Mouse (Mus musculus): ENCODE results near the gene Dhrs11.
"Not testable (repeated sequence)": the region's sequence is repeated elsewhere in the genome, so short reads cannot be mapped to it uniquely, and the experiment has no call there.

The Dhrs11 gene

DNA sequence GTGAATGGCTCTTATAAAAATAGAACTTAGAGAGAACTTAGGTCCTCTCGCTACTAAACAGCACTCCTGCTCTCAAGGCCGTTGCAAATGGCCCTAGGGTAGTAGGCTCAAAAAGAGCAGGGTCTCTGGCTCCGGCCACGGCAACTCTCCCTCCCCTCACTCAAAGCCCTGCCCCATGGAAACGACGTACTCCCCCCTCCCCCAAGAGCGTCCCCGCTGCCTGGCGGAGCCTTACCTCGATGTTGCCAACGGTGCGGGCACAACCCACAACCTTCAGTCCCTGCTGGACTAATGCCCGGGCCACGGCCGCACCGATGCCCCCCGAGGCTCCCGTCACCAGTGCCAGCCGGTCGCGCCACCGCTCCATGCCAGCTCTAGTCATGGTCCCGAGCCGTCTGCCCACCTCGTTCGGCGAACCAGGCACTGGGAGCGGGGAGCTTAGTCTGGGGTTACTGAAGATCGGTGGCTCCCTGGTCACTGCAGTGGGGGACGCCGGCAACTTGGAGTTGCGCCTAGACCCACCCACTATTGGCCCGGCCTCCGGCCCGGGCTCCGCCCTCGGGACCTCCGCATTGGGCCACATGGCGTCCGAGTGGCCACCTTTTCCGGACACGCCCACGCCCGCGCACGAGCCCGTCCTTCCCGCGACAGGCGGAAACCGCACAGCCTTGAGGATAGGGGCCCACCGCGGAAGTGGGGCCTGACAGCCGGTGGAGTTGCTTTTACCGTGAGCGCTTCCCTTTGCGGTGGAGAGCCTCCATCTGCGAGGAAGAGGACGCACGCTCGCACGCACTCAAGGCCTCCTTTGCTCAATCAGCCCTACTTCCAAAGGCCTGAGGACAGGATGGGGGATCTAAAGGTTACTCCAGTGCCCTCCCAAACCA, at the start of gene Dhrs11:
Gene Dhrs11, minus strand, starts transcription at position 479 of the 884 bp plus-strand sequence.
- DNase-seq (ENCODE audit: inconsistent age in 2 of 2, low spot score in 1 of 2) = peak; percentile 98 to 99

DNA sequence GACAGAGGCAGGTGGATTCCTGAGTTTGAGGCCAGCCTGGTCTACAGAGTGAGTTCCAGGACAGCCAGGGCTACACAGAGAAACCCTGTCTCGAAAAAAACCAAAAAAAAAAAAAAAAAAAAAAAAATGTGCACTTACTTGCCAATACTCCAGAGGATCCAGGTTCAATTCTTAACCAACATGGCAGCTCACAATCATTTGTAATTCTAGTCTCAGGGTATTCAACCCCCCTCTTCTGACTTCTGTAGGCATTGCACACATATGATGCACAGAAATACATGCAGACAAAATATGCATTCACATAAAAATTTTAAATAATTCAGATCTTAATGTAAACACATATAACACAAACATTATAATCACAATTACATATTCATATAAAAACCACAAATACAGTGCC, 47.2 kb upstream of the Dhrs11 start:
- DNase-seq (ENCODE audit: inconsistent age in 2 of 2, low spot score in 1 of 2) = not testable (repeated sequence)

DNA sequence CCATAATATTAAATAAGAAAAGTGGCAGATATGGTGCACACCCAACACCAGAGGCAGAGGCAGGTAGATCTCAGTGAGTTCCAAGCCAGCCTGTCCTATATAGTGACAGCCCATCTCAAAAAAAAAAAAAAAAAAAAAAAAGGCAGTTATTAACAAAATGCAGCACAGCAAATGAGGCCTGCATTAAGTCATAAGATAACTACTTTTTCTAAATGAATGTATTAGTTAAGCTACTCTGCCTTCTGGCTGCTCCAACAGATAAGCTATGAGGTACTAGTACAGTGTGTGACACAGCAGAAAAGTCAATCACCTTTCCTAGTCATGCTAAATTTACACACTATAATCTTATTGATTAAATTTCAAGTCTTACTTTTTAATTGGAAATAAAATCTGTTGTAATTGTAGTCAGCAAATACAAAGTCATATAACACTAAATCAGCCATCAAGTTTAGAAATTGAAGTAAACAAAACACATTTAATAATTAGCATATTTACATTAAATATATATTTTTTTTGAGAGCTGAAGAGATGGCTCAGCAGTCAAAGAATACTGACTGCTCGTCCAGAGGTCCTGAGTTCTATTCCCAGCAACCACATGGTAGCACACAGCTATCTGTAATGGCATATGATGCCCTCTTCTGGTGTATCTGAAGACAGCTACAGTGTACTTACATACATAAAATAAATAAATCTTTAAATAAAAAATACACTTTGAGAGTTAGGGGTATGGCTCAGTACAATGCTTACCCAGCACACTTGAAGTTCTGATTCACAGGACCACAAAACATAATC, 44.4 kb upstream of the Dhrs11 start:
- no peak for DNase-seq (ENCODE audit: inconsistent age in 2 of 2, low spot score in 1 of 2)

DNA sequence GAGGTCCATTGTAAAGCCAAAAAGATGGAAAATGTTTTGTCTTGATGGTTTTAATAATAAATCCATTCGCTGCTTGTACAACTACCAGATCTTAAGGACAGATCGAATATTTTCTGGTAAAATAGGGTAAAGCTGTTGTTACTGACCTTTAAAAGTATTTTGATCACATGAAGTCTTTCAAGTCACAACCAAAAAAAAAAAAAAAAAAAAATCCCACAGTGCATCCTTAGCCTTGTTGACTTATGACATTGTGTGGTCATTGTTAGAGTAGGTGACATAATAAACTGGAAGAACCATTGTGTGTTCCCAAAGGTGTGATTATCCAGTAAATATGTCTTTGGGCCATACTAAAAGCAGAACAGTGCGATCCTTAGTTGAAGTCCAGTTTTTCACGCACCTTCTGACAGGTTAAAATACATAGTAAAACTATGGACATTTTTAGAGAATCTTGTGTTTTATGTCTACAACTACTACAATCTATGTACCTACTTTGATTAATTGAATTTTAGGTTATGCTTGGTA, 42.8 kb upstream of the Dhrs11 start:
- peak in 1 of 2 experiments; percentile 26 for DNase-seq (ENCODE audit: inconsistent age in 2 of 2, low spot score in 1 of 2)

DNA sequence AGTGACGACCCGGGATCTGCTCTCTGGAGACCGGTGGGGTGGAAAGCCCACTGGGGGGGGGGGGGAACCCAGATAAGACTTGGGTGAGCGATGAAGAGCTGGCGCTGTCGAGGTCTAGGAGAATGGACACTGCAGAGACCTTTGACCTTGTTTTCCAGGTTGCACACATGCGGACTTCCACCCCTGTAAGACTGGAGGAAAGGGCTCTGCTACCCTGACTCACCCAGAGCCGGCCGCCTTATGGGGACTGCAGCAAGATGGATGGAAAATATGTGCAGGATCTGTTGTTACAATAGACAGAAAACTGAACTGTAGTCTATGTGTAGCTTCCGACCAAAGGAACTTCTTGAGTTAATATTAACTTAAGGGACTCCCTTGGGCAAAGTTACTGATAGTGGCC, 42.3 kb upstream of the Dhrs11 start:
- DNase-seq (ENCODE audit: inconsistent age in 2 of 2, low spot score in 1 of 2) = no peak

DNA sequence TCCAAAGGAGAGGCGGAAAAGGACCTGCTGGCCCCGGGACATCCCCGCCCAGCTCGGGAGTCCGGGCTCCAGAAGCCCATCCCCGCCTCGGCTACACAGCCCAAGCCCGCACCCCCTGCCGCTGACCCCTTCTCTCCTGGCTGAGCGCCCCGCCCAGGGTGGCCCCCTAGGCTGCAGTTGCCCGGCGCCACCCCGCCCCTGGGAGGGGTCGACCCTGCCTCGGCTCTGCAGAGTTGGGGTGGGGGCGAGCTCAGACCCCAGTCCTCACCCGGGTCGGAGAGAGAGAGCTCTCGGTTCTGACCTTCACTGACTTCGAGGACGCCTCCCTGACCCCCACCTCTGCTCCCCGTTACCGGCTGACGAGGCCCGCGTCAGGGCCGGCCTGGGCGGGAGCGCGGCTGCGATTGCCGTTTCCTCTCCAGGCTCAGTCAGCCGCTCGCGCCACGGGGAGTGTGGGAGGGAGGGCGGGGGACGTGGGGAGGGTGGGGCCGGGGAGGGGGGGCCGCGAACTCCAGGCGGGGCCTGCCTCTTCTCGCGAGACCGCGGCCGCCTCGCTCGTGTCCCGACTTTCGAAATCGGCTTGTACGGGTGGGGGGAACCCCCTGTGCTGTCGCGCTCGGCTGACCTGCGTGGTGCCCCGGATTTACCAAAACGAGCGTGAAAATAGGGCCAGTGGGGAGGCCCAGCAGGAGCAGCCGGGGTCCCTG, 41.7 kb upstream of the Dhrs11 start, which contains the start of gene Ggnbp2:
Gene Ggnbp2, minus strand, starts transcription at position 481 of the 707 bp plus-strand sequence.
- peak; percentile 93 to 97 for DNase-seq (ENCODE audit: inconsistent age in 2 of 2, low spot score in 1 of 2)

DNA sequence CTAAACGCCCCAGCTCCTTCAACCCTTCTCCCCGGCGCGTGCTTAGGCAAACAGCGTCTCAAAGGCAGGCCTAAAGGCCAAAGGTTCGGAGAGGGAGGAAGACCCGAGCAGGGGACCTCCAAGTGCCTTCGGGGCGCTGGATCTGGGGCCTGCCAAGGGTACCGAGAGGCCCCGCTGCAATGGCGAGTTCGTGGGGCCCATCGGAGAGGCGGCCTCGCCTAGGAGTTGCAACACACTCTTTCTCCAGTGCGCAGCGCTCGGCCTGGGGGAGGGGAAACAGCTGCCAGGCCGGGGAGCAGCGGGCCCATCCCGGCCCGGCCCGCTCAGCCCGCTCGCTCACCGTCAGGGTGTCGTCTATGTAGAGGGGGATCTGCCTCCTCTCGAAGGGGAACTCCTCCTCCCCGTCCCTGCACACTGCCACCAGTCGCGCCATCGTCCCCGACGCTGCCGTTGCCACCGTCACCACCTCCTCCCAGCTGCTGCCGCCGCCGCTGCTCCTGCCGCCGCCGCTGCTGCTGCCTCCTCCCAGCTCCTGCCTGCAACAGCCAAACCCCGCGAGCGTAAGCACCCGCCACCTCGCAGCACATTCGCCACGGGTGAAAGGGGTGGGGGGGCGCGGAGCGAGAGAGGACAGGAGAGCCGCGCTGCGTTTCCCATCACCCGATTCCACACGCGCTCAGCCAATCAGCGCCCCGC, 40.9 kb upstream of the Dhrs11 start:
- DNase-seq (ENCODE audit: inconsistent age in 2 of 2, low spot score in 1 of 2) = peak; percentile 96 to 98

DNA sequence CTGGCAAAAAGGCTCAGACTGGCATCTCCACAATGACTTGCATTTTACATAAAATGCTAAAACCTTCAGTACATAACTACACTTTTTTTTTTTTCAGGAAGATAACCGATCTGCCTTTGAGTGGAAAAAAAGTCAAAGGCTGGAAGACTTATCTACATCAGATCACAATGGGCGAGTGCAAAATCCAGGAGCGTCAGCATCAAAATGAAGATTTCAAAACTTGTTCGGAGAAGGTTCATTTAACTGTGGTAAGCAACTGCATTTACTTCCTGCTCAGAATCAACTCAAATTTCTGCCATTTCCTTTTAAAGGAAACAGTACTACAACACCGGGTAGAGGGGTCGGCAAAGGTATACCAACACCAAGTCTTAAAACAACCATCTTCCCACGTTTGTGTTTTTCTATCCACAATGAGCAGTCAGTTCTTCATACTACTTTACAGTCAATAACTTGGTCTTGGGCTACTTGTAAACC, 40.0 kb upstream of the Dhrs11 start:
- peak in 1 of 2 experiments; percentile 60 for DNase-seq (ENCODE audit: inconsistent age in 2 of 2, low spot score in 1 of 2)

DNA sequence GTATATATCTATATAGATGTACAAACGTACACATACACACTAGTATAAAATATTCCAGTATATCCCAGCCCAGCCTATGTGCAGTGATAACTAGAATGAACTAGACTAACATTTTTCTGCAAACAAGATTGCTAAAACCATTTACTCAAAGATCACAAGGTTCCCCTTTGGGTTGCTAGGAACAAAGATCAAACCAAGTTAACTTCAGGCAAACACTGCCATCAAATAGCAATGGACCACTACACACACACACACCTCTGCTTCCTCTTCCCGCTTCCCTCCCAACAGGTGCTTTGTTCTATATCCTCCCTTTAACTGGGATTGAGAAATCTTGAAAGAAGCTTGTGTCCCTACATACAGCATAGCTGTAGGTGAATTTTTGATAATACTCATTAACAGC, 38.8 kb upstream of the Dhrs11 start:
- DNase-seq (ENCODE audit: inconsistent age in 2 of 2, low spot score in 1 of 2) = no peak

DNA sequence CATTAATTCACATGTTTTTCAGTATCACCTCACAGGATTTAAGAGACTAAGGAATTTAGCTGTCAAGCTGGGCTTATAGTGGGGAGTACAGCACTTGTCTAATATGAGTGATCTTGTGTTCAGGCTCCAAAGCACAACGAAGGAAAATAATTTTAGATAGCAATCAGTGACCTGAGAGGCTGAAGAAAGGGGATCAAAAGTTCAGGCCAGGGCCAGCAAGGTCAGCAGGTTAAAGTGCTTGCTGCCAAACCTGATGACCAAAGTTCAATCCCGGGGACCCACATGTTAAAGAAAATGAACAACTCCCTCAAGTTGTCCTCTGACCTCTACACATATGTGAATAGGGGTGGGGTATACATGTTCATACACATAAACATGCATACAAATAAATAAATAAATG, 36.5 kb upstream of the Dhrs11 start:
- DNase-seq (ENCODE audit: inconsistent age in 2 of 2, low spot score in 1 of 2) = no peak

DNA sequence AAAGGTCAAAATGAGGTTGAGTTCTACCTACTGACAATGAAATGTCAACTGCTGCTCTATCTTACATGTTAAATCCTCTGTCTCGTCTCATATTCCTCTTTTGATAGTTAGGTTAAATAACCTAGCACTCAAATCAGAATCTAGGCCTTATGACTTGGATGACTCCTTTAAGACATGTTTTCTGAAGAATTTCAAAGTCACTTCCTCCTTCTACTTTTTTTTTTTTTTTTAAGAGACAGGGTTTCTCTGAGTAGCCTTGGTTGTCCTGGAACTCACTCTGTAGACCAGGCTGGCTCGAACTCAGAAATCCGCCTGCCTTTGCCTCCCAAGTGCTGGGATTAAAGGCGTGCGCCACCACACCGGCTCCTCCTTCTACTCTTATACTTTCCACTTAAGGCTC, 26.5 kb upstream of the Dhrs11 start:
- DNase-seq (ENCODE audit: inconsistent age in 2 of 2, low spot score in 1 of 2) = no peak

DNA sequence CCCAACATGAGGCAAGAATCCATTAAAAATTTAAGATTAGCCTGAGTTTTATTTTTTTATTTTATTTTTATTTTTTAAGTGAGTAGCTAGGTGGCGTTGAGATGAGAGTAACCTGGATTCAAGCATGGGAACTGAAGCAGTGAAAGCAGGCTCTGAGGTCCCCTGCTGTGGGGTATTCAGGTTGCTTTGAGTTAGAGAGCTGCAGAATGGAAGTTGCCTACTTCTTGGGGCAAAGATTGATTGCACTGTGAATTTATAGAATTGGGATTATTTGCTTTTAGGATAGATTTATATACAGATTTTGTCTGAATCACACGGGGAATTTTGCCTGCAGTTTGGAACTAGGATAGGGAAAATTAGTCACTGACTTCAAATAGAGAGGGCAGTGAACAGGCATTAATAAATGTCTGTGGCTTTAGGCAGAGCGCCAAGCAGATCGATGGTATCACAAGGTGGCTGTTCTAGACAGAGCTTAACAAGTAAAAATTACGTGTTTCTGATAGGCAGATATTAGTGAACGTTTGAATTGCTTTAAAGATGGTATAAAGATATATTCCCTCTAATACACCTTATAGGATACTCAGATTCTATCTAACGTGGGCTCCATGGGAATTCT, 18.8 kb upstream of the Dhrs11 start:
- peak; percentile 57 to 81 for DNase-seq (ENCODE audit: inconsistent age in 2 of 2, low spot score in 1 of 2)

DNA sequence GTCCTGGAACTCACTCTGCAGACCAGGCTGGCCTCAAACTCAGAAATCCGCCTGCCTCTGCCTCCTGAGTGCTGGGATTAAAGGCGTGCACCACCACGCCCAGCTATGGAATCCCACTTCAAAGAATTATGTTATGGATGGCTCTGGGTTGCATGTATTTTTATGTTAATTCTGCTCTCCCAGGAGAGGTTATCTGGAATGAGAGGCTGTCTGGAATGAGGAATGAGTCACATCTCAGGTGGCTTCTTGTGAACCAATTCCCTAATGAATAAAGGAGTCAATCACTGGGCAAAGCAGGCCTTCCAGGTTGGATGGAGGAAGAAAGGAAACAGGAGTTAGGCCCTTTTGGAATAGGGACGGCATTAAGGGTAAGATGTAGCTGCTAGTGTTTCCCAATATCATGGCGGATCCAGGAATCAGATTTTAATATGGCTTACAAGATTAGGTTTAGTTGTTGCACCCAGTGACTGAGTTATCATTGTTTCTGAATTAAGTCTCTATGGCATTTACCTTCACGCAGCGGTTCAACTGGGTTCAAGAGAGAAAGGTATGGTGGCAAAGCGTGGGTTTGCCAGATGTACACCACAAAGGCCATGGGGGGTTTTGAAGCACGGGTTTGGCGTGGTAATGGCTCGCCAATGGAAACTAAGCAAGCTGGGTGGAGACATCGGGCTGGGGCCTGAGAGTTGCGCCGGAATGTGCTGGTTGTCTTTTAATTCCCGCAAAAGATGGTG, 18.1 kb upstream of the Dhrs11 start:
- DNase-seq (ENCODE audit: inconsistent age in 2 of 2, low spot score in 1 of 2) = no peak

DNA sequence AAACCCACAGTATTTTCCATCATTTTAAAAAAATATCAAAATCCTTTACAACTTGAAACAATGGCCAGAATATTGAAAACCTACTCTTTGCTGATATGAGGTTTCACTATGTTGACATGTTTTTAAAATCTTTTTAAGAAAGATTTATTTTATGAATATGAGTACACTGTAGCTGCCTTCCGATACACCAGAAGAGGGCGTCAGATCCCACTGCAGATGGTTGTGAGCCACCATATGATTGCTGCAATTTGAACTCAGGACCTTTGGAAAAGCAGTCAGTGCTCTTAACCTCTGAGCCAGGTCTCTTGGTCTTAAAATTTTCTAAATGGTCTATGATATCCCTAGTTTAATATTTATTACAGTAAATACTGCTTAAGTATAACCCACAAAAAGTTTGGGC, 10.5 kb upstream of the Dhrs11 start:
- DNase-seq (ENCODE audit: inconsistent age in 2 of 2, low spot score in 1 of 2) = no peak

DNA sequence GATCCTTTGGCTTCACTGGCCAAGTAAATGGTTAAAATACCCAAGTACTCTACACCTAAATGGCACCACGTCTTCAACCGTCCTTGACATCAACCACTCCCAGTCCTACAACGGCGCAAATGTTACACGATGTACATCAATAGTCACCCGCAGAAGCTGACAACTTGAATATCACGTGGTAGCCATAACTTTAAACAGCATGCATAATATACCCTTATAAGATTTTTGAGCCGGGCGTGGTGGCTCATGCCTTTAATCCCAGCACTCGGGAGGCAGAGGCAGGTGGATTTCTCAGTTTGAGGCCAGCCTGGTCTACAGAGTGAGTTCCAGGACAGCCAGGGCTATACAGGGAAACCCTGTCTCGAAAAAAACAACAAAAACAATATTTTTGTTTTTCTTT, 701 bp upstream of the Dhrs11 start:
- not testable (repeated sequence) for DNase-seq (ENCODE audit: inconsistent age in 2 of 2, low spot score in 1 of 2)

DNA sequence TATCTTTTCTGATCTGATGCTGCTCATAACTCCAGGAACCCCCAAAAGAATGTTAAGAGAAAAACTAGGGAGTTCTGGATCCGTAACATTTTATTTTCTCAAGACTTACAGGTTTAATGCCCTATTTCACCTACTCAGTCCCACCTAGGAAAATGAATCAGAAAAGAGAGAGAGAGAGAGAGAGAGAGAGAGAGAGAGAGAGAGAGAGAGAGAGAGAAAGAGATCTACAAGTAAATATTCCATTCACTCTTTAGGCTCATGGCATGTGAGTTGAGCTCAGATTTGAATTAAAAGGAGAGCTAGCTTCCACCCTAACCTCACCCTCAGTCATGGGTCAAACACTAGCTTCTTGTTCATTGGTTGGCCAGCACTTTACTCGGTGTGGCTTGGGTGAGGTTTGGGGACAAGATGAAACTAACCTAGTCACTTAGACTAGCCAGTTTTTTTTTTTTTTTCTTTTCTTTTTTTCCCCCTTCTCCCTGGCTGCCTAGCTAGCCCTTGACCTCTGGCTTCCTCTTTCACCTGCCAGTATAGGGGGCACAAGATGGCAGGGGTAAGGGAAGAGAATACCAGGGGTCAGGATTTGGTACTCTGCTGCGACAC, 792 bp downstream of the Dhrs11 start:
- no peak for DNase-seq (ENCODE audit: inconsistent age in 2 of 2, low spot score in 1 of 2)

DNA sequence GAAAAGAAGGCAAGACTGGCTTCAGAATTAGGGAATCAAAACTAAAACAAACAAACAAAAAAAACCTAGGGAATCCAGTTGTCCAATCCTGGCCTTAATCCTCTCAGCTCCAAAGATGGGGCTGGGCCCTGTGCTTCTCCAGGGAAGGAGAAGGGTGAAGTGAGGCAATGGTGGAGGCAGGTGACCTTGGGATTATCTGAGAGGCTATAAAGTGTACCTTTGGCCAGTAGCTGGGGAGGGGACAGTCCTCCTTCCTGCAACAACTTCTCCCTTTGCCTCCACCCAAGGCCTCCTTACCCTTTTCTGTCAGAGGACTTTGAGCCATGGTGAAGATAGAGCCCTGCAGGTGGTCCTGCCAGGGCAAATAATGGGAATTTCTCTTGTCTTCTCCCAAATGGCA, 1.3 kb downstream of the Dhrs11 start:
- peak in 1 of 2 experiments; percentile 61 for DNase-seq (ENCODE audit: inconsistent age in 2 of 2, low spot score in 1 of 2)

DNA sequence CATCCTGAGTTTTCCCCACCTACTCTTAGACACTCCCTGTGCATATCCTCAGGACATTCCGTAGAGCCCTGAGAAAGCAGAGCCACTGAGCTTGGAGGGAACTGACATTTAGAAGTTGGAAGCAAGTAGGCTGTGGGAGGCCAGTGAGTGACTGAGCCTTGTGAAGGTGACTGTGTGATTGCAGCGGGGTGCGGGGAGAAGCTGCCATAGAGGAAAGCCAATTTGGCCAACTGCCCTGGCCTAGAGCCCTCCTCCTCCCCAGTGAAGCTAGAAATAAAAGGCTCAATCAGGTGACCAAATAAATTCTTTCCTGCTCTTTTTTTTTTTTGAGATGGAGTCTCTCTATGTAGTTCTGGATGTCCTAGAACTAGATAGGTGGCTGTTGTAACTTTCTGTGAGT, 2.6 kb downstream of the Dhrs11 start:
- peak; percentile 89 to 96 for DNase-seq (ENCODE audit: inconsistent age in 2 of 2, low spot score in 1 of 2)
